Mouse (Mus musculus): ENCODE measurements around the gene Hoxa9.

Hoxa9 gene

DNA sequence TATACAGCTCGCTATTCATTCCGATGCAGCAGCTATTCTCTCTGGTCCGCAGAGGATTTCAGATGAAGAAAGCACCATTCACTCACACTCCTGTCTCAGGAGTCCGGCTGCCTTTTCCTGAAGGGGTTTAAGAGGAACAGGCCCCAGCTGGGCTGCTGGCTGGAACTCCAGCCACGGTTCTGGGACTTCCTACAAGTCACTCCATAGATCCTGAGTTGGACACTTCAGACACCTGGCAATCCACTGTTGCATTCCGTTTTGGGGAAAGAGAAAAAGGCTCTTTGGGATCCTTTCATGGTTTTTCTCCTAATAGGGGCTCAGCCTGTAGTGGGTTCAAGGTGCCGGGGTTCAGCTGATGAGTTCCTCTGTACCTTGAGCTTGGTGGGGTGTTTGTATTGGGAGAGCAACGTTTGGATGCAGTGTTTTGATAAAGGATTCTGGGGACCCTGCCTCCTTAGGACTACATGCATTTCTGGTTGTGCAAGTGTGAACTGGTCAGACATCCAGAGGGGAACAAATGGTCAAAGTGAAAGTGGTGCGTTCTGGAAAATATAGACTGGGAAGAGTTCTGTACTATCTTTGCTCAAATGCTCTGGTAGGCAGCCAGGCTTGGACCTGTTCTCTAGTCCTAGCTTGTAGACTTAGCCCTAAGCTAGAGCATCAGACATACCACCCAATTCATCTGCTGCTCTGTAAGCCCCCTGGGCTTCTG, 31.0 kb upstream of the Hoxa9 start:
- no peak for DNase-seq (ENCODE audit: low read depth, low spot score)

GRCm38 (mm10) chr6:52260654-52261575, 30.0 kb upstream of the Hoxa9 start, which contains the start of gene Hoxa13:
Gene Hoxa13 (minus strand): TSS chr6:52260880.
- DNase-seq (ENCODE audit: low read depth, low spot score): no peak

GRCm38 (mm10) chr6:52259811-52260261, 28.9 kb upstream of the Hoxa9 start:
- DNase-seq (ENCODE audit: low read depth, low spot score): no peak

GRCm38 (mm10) chr6:52259081-52259790, 28.3 kb upstream of the Hoxa9 start:
- no peak for DNase-seq (ENCODE audit: low read depth, low spot score)

DNA sequence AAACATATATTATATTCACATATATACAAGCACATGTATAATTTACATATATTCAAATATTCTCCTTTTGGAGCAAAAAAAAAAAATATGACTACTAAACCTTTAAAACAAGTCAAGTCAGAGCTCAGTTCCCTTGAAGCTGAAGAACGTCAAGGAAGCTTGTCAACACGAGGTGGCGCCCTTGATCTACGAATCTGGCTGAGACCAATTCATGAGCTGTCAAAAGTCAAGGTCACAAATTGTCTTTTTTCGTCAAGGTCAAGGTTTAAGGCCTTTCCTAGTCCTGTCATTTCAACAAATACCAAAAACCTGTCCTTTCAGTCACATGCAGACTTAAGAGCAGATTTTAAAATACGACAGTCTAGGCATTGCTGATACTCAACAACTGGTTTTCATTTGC, 26.1 kb upstream of the Hoxa9 start:
- DNase-seq (ENCODE audit: low read depth, low spot score): no peak

DNA sequence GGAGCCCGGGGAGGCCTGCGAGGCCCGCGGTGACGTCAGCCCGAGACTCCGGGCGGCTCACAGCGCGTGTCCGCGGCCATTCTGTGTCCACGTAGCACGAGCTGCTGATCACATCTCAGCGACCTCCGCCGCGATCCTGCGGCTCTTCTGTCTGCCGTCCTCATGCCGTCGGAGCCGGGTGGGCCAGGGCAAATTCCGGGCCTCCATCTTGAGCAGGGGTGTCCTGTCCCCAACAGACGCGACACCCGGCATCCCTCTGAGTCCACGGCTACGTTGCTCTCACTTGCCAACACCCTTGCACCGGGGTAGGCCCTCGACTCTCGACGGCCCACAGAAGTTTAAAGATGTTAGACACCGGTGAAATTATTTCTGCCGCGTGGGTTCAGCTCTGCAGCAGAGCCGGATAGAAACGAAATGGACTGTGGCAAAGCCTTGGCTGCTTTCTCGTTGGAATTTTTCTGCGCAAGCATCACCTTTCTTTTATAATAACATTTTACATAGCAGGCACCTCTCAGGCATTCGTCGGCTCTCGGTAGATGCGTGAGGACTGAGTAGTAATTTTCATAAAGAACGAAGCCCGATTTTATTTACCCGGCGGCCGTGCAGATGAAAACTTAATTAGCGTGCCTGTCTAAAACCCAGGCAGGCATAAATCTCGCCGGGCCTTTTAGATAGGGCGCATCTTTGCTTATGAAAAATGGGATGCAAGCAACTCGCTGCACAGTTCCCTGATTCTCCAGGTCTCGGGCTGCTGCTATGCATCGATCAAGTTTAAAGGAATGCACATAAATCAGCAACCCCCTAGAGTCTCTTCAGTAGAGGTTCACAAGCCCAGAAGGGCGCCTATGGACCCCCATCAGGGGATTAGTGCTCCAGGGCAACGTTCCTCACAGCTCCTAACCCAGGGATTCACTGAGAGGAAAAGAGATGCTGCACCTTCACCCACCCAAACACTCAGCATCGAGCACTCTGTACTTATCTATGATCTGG, 22.9 kb upstream of the Hoxa9 start:
- no peak for DNase-seq (ENCODE audit: low read depth, low spot score)

DNA sequence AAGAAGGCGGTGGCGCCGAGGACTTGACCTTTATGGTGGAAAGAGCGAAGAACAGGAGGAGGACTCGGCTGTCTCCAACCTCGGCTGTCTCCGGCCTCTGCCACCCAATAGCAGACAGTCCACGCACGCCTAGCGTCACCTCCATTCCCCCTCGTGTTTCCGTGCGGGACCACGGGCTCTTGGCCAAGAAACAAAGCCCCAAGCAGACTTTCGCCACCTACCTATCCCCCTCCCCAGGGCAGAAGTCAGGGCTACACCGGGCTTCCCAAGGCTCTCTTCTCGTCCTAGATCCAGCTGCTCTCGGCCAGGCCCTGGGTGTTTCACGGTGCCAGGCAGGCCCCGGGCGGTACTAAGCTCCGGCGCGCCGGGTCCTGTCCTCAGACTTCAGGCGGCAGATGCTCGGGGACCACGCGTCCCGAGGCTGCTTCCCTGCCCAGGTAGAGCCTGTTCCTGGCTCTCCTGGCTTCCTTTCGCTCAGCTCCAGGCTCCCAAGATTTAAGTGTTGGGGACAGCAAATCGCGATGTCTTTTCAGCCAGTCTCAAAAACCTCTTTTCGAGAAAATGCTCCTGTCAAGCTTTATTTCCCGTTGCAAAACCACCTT, 22.0 kb upstream of the Hoxa9 start:
- no peak for DNase-seq (ENCODE audit: low read depth, low spot score)

DNA sequence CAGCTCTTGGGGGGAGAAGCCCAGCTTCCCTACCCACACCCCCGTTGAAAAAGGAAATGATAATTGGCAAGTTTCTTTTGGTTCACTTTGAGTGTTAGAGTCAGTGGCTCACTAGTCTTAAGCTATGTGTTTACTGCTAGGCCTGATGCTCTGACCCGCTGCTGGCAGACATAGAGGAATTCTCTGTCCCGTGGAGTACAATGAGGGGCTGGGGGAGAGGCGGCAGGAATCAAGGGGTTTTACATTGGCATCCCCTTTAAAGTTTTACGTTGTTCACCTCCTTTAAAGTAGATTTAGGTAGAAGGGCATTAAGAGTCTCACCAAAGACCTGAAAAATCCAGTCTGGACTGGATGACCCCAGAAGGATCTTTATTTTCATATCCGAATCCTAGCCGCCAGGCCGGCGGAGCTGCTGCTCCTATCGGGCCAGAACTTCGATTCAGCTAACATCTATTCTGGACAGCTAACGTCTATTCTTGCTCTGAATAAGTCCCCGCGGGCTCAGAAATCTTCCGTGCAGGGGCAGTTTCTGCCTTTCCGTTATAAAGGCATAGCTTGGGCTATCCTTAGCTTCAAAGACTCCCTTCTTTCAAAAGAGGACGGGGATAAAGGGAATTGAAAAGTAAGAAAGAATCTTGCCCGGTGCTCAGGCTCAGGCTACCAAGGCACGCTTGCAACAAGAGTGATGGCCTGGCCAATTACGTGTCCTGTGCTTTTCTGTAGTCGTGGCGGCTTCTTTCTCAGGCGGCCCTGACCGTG, 21.3 kb upstream of the Hoxa9 start:
- DNase-seq (ENCODE audit: low read depth, low spot score): no peak

- DNase-seq (ENCODE audit: low read depth, low spot score): no peak
Measured at GRCm38 (mm10) chr6:52251177-52251879, 20.4 kb upstream of the Hoxa9 start.

GRCm38 (mm10) chr6:52249826-52250225, 18.9 kb upstream of the Hoxa9 start:
- DNase-seq (ENCODE audit: low read depth, low spot score): no peak

DNA sequence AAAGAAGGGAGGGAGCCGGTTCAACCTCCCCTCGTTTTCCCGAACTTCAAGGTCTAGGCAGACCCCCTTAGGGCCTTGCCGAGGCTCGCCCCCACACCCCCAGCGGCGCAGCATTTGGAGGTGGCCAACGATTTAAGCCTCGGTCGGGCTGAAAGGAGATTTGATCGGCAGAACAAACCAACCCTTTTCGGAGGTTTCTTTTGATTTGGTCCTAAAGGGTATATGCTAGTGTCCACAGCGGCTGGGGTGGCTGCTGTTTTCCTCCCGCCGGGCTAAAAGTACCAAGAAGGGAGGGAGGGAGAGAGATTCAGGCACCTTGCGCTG, 18.5 kb upstream of the Hoxa9 start:
- no peak for DNase-seq (ENCODE audit: low read depth, low spot score)

DNA sequence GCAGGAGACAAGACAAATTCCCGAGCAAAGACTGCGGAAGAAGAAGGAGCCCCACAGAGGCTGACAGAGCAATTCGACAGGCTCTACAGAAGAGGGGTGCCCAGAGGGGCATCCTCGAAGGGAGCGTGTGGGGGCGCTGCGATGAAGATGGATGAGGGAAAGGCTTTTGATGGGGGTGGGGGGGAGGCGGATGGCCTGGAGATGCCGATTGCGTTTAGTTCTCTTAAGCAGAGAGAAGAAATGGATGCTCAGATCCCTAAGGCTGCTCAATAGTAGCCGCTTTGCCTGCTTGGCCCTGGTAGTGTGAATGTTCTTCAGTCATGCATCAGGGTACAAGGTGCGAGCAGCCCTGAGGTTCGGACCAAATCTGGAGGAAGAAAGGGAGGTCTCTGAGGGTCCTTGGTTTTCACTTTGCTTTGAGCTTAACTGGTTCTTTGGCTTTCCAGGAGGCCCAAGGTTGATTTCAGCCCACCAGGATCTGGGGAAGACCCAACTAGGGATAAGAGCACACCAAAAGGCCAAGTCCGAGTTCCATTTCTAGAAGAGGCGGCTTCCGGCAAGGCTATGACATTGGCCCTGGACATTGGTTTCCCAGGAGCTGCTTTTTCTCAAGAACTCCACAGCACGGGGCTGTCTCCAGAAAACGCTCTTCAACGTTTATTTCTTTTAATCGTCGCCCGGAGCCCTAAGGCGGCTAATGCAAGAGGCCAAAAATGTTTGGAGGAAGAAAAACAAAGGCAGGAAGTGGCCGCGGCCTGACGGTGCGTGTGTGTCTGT, 17.9 kb upstream of the Hoxa9 start:
- no peak for DNase-seq (ENCODE audit: low read depth, low spot score)

DNA sequence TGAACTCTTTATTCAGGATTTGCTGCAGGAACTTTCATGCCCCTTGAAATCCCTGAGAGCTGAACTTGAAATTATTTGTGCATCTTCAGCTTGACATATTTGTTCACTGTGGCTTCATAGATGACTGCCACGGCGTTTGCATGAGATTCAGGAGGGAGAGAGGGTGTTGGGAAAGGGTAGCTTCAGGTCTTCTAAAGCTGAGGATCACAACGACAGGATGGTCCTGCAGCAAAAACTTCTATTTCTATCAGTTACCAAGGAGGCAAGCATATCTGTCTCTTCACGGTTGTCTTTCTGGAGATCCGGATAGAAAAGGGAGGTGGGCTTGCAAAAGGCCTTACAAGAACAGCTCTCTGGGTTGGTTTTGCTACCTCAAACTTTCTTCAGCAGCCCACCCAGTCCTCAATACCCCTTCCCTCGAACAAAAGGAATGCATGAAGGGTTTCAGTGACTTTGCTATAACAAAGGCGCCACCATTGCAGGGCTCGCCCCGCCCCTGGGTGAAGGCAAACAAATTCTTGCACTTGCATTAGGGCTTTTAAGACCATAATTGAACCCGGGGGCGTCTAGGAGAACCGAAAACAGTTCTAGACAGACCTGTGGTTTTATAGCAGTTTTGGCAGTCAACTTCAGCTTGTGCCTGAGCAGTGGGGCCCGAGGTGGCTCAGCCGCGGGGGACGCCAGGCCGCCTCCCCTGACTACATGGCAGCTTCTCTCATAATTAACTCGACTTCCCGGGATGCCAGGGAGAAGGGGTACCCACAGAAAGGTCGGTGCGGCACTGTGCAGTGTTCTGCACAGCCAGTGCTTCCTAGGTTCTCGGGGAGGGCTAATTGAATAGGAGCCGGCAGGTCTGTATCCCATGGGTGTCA, 17.1 kb upstream of the Hoxa9 start:
- no peak for DNase-seq (ENCODE audit: low read depth, low spot score)

DNA sequence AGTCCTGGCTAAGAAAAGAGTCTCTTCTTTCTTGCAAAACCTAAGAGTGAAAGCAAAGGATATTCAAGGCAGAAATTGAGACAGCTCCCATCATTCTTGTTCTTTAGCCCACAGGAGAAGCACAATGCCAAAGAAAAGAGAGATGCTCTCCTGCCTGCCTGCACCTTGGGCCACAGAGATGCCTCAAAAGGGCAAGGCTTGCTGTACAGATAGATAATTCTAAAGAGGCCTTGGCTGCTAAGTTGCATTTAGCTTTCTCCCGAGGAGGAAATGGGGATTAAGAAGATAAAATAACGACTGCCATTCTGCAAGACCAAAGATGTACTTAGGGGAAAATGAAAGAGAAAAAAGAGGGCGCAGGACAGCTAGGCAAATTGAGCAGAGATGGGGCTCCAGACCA, 16.0 kb upstream of the Hoxa9 start:
- no peak for DNase-seq (ENCODE audit: low read depth, low spot score)

GRCm38 (mm10) chr6:52246403-52246803, 15.5 kb upstream of the Hoxa9 start:
- no peak for DNase-seq (ENCODE audit: low read depth, low spot score)

DNA sequence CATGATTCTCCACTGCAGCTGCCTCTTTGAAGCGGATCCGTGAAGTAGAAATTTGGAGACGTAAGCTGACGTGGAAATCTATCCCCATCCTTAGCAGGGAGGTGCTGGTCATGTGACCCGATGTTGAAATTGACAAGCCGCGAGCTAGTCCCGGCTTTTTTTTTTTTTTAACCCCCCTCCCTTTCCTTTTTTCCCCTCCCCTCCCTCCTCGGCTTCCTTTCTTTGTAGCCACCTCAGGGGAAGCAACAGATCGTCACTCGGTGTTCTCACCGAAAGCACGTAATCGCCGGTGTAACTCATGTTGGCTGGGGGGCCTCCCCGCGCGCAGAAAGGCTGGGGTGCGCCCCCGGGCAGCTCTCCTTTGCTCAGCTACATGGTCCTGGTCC, 14.9 kb upstream of the Hoxa9 start, which contains the start of gene Hoxa11:
TSS of gene Hoxa11 (minus strand) at position 54 of the 386 bp plus-strand sequence.
- no peak for DNase-seq (ENCODE audit: low read depth, low spot score)

DNA sequence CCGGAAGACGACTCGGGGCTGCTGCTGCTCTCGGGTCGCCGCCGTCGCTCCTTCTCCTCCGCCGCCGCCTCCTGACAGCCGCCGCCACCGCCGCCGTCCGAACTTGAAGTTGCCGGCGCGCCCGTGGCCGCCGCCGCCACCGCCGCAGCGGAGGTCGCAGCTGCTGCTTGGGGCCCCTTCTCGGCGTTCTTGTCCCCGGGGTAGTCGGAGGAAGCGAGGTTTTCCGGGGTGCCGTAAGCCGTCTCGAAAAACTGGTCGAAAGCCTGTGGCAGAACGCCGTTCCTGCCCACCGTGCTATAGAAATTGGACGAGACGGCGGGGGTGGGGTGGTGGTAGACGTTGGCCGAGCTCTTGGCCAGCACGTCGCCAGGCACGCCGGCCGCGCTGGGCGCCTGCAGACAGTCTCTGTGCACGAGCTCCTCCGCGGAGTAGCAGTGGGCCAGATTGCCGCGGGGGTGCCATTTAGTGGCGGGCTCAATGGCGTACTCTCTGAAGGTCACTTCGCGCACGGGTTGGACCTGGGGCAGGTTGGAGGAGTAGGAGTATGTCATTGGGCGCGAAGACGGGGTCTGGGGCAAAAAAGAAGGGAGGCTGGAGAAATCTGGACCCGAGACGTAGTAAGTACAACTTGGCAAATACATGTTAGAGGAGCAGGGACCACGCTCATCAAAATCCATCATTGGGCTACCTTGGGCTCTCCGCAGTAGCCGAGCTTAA, 14.3 kb upstream of the Hoxa9 start:
- DNase-seq (ENCODE audit: low read depth, low spot score): no peak

All from brain, embryonic 18.5 days (tissue).